ENCODE assay signal across 9 mouse cellular contexts in the genomic region with DNA sequence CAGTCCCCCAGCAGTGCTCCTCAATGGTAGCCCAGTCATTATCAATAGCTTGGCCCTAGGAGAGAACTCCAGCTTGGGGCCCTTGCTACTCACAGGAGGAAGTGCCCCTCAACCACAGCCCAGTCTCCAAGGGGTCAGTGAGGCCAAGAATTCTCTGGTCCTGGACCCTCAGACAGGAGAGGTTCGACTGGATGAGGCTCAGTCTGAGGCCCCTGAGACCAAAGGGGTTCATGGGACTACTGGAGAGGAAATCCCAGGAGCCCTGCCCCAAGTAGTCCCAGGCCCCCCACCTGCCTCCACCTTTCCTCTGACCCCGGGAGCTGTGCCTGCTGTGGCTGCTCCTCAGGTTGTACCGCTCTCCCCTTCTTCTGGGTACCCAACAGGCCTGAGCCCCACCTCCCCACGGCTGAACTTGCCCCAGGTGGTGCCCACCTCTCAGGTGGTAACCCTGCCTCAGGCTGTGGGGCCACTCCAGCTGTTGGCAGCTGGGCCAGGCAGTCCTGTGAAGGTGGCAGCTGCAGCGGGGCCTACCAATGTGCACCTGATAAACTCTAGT. TPM values are rescaled to one million over a fixed set of nuclear protein-coding genes. Genes with fewer than 3 reads are reported as not detected.
DNase-seq lines count a peak whose midpoint lies in the region; ATAC-seq and TF ChIP-seq lines count a peak whose summit lies in the region.
"Had no signal": no experiment of that assay in that cellular context is flagged by ENCODE, and none has a peak within 500 bp of the region (broad histone marks: within the 10 kb centered on the region; RNA-seq: fewer than 3 reads in every experiment).

No protein-coding gene starts in this region.

- peak overlapping the region; percentile 99 for H3K4me2 ChIP-seq in hindbrain, embryonic 11.5 days (replicated peaks; ENCODE audit: low read depth, low read length)
- H3K4me2 ChIP-seq in liver, postnatal 0 days (ENCODE audit: low read depth, low read length): peak overlapping the region; percentile 99; the same call in 1 of the 2 replicates

- H3K36me3 ChIP-seq in ES-Bruce4 (ENCODE audit: control insufficient read depth, insufficient read depth, low read length, poor library complexity, severe bottlenecking): no peaks in the 10 kb centered on the region
- H3K36me3 ChIP-seq in hindbrain, embryonic 11.5 days (ENCODE audit: control insufficient read depth, insufficient read depth, low read length): 0 out of 2 replicates have a peak, but pooled peaks cover 2% of the 10 kb centered on the region
- H3K36me3 ChIP-seq in liver, postnatal 0 days (replicated peaks; ENCODE audit: insufficient read depth, low read length): no peaks in the 10 kb centered on the region; the same call in 1 of the 2 replicates

- DNase-seq in heart, adult 11 months: peak; percentile 95
- DNase-seq in heart, adult 8-10 months (ENCODE audit: low spot score): no peak
- no peak for DNase-seq in hindbrain, embryonic 11.5 days (ENCODE audit: low spot score)
- DNase-seq in liver, postnatal 0 days: no peak
- DNase-seq in gastrocnemius, adult 8-10 months (ENCODE audit: low spot score in 2 of 2): no peak
- DNase-seq in T-cell, adult 2 months (ENCODE audit: low spot score): no peak
- no peak for DNase-seq in thymus, adult 18-20 months

- no peak for TF ChIP-seq EP300 in ES-Bruce4 (IDR thresholded peaks at IDR 0.05; ENCODE audit: insufficient read depth, low read depth, low read length)
- no peak for TF ChIP-seq EP300 in liver, postnatal 0 days (IDR thresholded peaks at IDR 0.05; ENCODE audit: low read depth)

- H3K4me1 ChIP-seq in ES-Bruce4 (ENCODE audit: control insufficient read depth, insufficient read depth, low read length): no peaks in the 10 kb centered on the region
- H3K4me1 ChIP-seq in hindbrain, embryonic 11.5 days (replicated peaks; ENCODE audit: control insufficient read depth, insufficient read depth, low read length): peaks cover 14% of the 10 kb centered on the region; the same call in 1 of the 2 replicates
- H3K4me1 ChIP-seq in liver, postnatal 0 days (ENCODE audit: insufficient read depth): peaks cover 26% of the 10 kb centered on the region

- ATAC-seq in hindbrain, embryonic 11.5 days (ENCODE audit: low FRiP score): no peak
- ATAC-seq in liver, postnatal 0 days: no peak

- no peak overlapping the region for H3K4me3 ChIP-seq in ES-Bruce4 (ENCODE audit: low read depth, low read length)
- H3K4me3 ChIP-seq in hindbrain, embryonic 11.5 days (ENCODE audit: low read depth, low read length): peak overlapping the region; percentile 72
- no peak overlapping the region for H3K4me3 ChIP-seq in liver, postnatal 0 days (ENCODE audit: low read depth, low read length)

- H3K9ac ChIP-seq in ES-Bruce4 (ENCODE audit: low read depth, poor library complexity, severe bottlenecking): peak overlapping the region; percentile 93; the same call in 1 of the 2 replicates
- H3K9ac ChIP-seq in hindbrain, embryonic 11.5 days (ENCODE audit: low read depth, low read length): peak overlapping the region; percentile 90
- H3K9ac ChIP-seq in liver, postnatal 0 days (replicated peaks): no peak overlapping the region

- H3K27ac ChIP-seq in ES-Bruce4 (ENCODE audit: insufficient read depth, low read length): no peak overlapping the region
- no peak overlapping the region for H3K27ac ChIP-seq in hindbrain, embryonic 11.5 days (ENCODE audit: low read depth, low read length)
- H3K27ac ChIP-seq in liver, postnatal 0 days (ENCODE audit: low read depth): no peak overlapping the region

- 50% methylated on average over 5 of the region's 5 CpGs for WGBS in hindbrain, embryonic 11.5 days
- WGBS in liver, postnatal 0 days (ENCODE audit: insufficient replicate concordance): 65% methylated on average over 5 of the region's 5 CpGs

- TF ChIP-seq CTCF in ES-Bruce4 (IDR thresholded peaks at IDR 0.05; ENCODE audit: low read depth, low read length): no peak
- TF ChIP-seq CTCF in liver, postnatal 0 days (IDR thresholded peaks at IDR 0.05; ENCODE audit: low read depth): no peak

- TF ChIP-seq POLR2A in ES-Bruce4 (IDR thresholded peaks at IDR 0.05; ENCODE audit: insufficient read depth, low read length): no peak

- no peaks in the 10 kb centered on the region for H3K27me3 ChIP-seq in ES-Bruce4 (ENCODE audit: control insufficient read depth, insufficient read depth, low read length, poor library complexity, severe bottlenecking)
- H3K27me3 ChIP-seq in hindbrain, embryonic 11.5 days (ENCODE audit: control insufficient read depth, insufficient read depth, low read length): no peaks in the 10 kb centered on the region; the same call in 1 of the 2 replicates
- H3K27me3 ChIP-seq in liver, postnatal 0 days (ENCODE audit: insufficient read depth, low read length): peaks cover 40% of the 10 kb centered on the region

- H3K9me3 ChIP-seq in ES-Bruce4 (replicated peaks; ENCODE audit: control insufficient read depth, insufficient read depth, low read length, poor library complexity, severe bottlenecking): no peaks in the 10 kb centered on the region
- no peaks in the 10 kb centered on the region for H3K9me3 ChIP-seq in hindbrain, embryonic 11.5 days (ENCODE audit: control insufficient read depth, low read length)
- H3K9me3 ChIP-seq in liver, postnatal 0 days (ENCODE audit: low read length): no peaks in the 10 kb centered on the region

RNA-seq across cellular contexts. Expression of a gene that starts 2.1 kb away (rescaled TPM):
- total RNA-seq in heart, adult 8-10 months (2022): 1 to 10 TPM; 5.8 to 9.9 (median 7.8) TPM
- 2.7 and 3.8 TPM in 2 replicates for polyA plus RNA-seq in ES-Bruce4 (2011; ENCODE audit: insufficient read depth, insufficient read length, low read depth, missing spikeins)
- 6.2 and 7.2 TPM in 2 replicates for polyA plus RNA-seq in hindbrain, embryonic 11.5 days (2014; fragmentation: Nextera tagmentation; extraction: Ambion mirVana)
- 0.78 and 0.82 TPM in 2 replicates for polyA plus RNA-seq in liver, postnatal 0 days (2015; fragmentation: Nextera tagmentation; extraction: Ambion mirVana)
- 1 to 10 TPM; 1.5 to 2.0 (median 1.7) TPM for total RNA-seq in gastrocnemius, adult 8-10 months (2022)

RNA-seq across cellular contexts. Expression of a gene that starts 12.8 kb away (rescaled TPM):
- 100 to 1,000 TPM; 532 to 655 (median 581) TPM for total RNA-seq in heart, adult 8-10 months (2022)
- polyA plus RNA-seq in ES-Bruce4 (2011; ENCODE audit: insufficient read depth, insufficient read length, low read depth, missing spikeins): 12.8 and 19.5 TPM in 2 replicates
- 10.3 and 12.2 TPM in 2 replicates for polyA plus RNA-seq in hindbrain, embryonic 11.5 days (2014; fragmentation: Nextera tagmentation; extraction: Ambion mirVana)
- polyA plus RNA-seq in liver, postnatal 0 days (2015; fragmentation: Nextera tagmentation; extraction: Ambion mirVana): 14.2 and 17.6 TPM in 2 replicates
- 100 to 1,000 TPM; 235 to 255 (median 240) TPM for total RNA-seq in gastrocnemius, adult 8-10 months (2022)

RNA-seq across cellular contexts. Expression of a gene that starts 20.5 kb away (rescaled TPM):
- total RNA-seq in heart, adult 8-10 months (2022): 10 to 100 TPM; 49.9 to 57.5 (median 54.0) TPM
- 43.2 and 45.1 TPM in 2 replicates for polyA plus RNA-seq in ES-Bruce4 (2011; ENCODE audit: insufficient read depth, insufficient read length, low read depth, missing spikeins)
- 18.3 and 20.2 TPM in 2 replicates for polyA plus RNA-seq in hindbrain, embryonic 11.5 days (2014; fragmentation: Nextera tagmentation; extraction: Ambion mirVana)
- polyA plus RNA-seq in liver, postnatal 0 days (2015; fragmentation: Nextera tagmentation; extraction: Ambion mirVana): 3.2 and 4.6 TPM in 2 replicates
- 10 to 100 TPM; 34.9 to 41.8 (median 39.9) TPM for total RNA-seq in gastrocnemius, adult 8-10 months (2022)

RNA-seq across cellular contexts. Expression of a gene that starts 21.7 kb away (rescaled TPM):
- total RNA-seq in heart, adult 8-10 months (2022): not detected
- 0.43 and 0.46 TPM in 2 replicates for polyA plus RNA-seq in ES-Bruce4 (2011; ENCODE audit: insufficient read depth, insufficient read length, low read depth, missing spikeins)
- 1.0 and 1.4 TPM in 2 replicates for polyA plus RNA-seq in hindbrain, embryonic 11.5 days (2014; fragmentation: Nextera tagmentation; extraction: Ambion mirVana)
- polyA plus RNA-seq in liver, postnatal 0 days (2015; fragmentation: Nextera tagmentation; extraction: Ambion mirVana): 0.17 TPM in 1 of 2 replicates, not detected in the other
- not detected for total RNA-seq in gastrocnemius, adult 8-10 months (2022)
- polyA plus RNA-seq: C2C12 had no signal

RNA-seq across cellular contexts. Expression of a gene that starts 23.2 kb away (rescaled TPM):
- total RNA-seq in heart, adult 8-10 months (2022): 1 to 10 TPM; 4.2 to 6.0 (median 5.3) TPM
- 4.1 and 4.3 TPM in 2 replicates for polyA plus RNA-seq in ES-Bruce4 (2011; ENCODE audit: insufficient read depth, insufficient read length, low read depth, missing spikeins)
- 8.7 and 8.8 TPM in 2 replicates for polyA plus RNA-seq in hindbrain, embryonic 11.5 days (2014; fragmentation: Nextera tagmentation; extraction: Ambion mirVana)
- 3.2 and 3.6 TPM in 2 replicates for polyA plus RNA-seq in liver, postnatal 0 days (2015; fragmentation: Nextera tagmentation; extraction: Ambion mirVana)
- 1 to 10 TPM; 2.2 to 2.9 (median 2.3) TPM for total RNA-seq in gastrocnemius, adult 8-10 months (2022)
